Mouse (Mus musculus) CD4-positive, CD25-positive, alpha-beta regulatory T cell, adult 2 months (primary cell): ENCODE results near the gene Kif1a.

Source experiments
- DNase-seq: peaks from one replicate; pipeline ENCODE4 v3.0.0-alpha.2; 2012; ENCODE audit warnings: low read depth, low spot score

Gene Kif1a

GRCm38 (mm10) chr1:93020602-93021001, 81.1 kb downstream of the Kif1a start:
- no peak for DNase-seq

- no peak for DNase-seq
Measured at GRCm38 (mm10) chr1:93018716-93019115, 83.0 kb downstream of the Kif1a start.

GRCm38 (mm10) chr1:93015136-93015535, 86.6 kb downstream of the Kif1a start:
- no peak for DNase-seq

GRCm38 (mm10) chr1:93014460-93014859, 87.3 kb downstream of the Kif1a start:
- peak; percentile 63 for DNase-seq

DNA sequence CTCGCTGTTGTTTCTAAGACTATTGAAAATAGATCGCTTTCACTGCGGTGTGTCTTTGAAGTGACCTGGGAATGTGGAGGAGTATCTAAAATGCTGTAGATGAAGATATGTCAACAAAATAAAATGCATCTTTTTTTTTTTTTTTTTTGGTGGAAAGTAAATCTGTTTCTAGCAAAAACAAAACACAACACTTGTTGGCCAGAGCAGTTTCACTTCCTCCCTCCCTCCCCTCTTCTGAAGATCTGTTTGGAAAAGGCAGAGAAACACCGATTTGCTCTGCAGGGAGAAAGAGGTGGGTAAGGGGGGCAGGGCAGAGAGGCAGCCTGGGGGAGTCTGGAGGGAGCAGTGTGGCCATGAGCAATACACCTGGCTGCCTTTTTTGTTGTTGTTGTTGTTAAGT, 88.4 kb downstream of the Kif1a start:
- no peak for DNase-seq

GRCm38 (mm10) chr1:93012103-93012585, 89.6 kb downstream of the Kif1a start:
- DNase-seq = no peak

DNA sequence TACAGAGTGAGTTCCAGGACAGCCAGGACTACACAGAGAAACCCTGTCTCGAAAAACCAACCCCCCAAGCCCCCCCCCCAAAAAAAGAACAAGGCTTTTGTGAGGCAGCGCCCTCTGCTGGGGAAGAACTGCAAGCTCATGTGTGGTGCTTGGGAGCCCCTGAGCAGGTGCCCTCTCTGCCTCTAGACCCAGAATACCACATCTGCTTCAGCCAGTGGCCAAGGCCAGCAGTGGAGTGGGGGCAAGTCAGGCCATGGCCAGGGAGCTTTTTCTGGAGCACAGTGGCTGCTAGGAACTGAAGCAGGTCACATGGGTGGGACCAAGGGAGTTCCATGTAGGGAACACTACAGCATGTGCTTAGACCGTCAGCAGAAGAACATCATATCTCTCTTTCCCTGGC, 91.0 kb downstream of the Kif1a start:
- peak; percentile 34 for DNase-seq

DNA sequence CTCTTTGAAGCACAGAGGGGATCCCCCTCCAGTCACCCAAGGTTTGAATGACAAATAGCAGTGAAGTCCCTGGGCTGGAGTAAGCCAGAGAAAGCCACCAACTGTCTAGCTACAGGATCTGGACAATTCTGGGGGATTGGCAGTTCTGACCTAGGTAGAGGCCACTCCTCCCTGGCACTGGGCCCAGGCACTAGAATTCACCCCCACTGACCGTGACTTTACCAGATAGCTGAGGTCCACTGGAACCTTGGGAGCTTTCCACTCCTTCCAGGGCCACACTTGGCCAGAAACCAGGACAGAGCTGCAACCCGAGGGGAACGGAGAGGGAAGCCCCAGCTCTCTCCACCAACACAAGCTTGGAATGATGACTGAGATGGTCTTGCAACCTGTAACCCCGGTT, 92.6 kb downstream of the Kif1a start:
- no peak for DNase-seq

GRCm38 (mm10) chr1:93006061-93006460, 95.7 kb downstream of the Kif1a start, which contains the start of gene Aqp12:
Gene Aqp12 (plus strand): TSS chr1:93006334.
- no peak for DNase-seq

DNA sequence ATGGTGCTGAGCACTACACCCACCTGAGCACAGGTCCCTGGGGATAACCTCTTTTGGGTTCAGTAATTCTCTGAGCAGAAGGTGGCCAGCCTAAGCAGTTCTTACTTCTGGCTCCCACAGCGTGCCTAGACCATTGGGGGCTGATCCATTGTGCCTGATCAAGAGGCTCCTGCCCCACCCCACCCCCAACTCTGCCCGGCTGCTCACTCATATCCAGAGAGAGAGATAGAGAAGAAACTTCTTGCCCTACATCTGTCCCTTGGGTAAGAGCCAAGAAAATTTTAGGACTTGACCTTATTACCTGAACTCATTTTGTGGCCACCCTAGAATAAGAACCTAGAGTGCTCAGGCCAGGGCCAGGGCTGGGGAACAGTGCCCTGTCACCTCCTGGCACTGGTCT, 108.9 kb downstream of the Kif1a start:
- no peak for DNase-seq

DNA sequence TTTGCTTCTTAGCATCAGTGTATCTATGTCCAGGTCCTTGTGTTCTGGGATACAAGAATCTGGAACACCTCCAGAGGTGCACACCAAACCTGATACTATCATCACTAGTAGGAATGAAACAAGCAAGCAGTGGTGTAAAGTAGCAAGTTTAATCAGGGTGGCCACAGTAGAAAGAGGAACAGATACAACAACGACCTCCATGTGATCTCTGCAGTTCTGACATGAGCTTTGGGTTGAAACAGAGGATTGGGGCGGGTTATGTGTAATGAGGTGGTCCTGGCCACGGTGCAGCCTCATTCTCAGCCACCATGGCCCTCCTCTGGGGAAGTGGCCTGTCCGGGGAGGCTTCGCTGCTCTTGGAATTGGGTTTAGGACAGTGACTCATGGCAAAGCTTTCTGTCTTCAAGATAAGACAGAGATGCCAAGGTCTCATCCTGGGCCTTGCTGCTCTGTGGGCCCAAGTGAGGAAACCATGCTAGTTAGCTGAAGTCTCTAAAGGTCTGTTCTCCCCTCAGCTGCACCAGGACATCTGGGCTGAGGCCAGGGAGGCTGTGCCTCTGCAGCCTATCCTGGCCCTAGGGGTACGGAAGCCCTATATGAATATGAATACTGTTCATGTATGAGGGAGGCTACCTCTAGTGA, 109.4 kb downstream of the Kif1a start:
- DNase-seq = no peak

DNA sequence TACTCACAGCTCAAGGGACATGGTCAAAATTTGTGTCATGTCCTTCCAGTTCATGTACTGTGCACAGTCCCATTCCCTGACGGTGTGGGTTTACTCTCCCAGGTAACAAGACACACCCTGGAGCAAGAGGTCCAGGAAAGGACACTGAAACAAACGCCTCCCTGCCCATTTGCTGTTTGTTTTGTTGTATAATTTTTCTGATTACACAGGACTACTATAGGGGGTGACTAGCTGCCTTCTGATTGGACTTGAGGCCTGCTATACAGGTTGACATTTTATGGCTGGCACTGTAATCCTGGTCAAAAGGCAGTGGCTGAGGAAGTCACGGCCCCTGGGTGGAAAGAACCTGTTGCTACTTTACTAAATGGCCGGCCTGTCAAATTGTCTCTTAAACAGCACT, 111.9 kb downstream of the Kif1a start:
- DNase-seq = no peak

GRCm38 (mm10) chr1:92988894-92989293, 112.9 kb downstream of the Kif1a start:
- no peak for DNase-seq

- DNase-seq = no peak
Measured at GRCm38 (mm10) chr1:92984999-92985398, 116.8 kb downstream of the Kif1a start.

DNA sequence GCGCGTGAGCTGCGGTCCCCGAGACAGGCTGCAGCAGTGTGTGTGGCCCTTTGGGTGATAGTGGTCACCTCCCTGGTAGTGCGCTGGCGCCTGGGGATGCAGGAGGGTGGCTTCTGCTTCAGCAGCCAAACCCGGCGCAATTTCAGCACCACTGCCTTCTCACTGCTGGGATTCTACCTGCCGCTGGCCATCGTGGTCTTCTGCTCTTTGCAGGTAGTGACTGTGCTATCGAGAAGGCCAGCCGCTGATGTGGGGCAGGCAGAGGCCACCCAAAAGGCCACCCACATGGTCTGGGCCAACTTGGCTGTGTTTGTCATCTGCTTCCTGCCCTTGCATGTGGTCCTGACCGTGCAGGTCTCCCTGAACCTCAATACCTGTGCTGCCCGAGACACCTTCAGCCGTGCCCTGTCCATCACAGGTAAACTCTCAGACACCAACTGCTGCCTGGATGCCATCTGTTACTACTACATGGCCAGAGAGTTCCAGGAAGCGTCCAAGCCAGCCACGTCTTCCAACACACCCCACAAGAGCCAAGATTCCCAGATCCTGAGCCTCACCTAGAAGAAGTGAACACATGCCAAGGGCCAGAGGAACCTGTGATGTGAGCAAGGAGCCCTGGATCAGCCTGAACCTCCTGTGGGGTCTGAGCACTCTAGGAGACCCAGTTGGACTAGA, 118.7 kb downstream of the Kif1a start:
- DNase-seq = no peak

DNA sequence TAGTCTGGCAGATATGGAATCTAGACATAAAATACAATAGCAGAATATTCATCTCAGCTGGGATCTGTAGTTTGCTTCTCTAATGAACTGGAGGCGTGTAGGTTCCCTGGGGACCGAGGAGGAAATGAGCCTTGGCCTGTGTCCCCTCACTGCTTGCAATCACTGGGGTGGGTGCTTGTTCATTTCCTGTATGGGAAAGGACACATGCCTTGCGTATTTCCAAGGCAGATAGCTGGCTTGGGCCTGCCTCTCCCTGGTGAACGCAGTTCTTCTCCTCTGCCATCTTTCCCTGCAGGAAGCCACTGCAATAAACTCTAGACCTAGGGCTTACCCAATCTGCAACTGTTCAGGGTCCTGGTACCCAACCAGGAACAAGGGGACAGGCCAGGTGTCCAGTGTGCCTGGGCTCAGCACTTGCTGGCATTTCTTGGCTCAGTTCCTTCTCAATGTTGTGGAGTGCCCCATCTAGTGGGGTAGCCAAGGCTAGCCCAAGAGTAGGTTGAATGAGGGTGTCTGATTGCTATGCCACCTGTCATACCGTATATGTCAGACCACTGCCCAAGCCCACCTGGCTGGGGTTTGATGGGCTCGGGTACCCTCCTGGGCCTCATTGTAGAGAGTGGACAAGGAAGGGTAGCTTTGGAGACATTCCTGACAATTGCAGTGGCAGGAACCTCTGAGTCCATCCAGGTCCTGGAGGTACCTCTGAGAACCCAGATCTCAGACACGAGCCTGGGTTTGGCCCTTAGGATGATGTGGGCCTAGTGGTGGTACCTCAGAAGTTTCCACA, 120.5 kb downstream of the Kif1a start:
- DNase-seq = no peak

DNA sequence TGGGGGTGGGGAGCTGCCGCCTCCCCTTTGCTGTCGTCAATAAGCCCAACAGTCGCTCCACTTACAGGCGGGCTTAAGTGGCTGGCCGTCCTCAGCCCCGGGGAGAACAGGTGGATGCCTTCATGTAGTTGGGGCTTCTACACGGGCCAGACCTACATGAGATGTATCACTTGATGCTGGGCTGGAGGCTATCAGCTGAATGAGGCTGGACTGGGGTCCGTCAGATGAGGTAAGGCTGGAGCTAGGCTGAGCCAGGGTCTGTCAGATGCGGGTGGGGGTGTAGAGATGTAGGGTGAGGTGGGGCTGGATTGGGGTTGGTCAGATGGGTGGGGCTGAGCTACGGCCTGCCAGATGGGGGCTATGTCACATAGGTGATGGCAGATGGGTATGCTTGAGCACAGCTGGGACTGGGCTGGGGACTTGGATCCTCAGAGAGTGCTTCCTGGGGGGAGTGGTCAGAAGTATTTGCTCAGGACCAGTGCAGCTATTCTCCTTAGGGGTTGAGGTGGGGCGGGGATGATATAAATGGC, 122.6 kb downstream of the Kif1a start:
- no peak for DNase-seq

DNA sequence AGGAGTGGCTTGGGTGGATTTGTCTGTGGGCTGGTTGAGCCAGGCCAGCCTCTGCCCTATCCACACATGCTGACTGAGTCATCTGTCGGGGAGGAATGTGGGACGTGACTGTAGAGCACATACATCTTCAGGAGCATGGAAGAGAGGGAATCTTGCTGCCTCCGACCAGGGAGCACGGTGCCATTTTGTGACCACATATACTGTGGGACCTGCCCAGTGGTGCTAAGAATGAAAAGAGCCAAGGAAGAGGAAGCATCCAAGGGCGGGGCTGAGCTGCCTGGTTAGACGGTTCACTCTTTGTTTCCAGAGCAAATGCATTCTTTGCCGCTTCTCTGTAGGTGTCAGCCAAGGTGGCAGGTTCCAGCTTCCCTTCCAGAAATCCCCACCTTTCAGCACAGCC, 123.1 kb downstream of the Kif1a start:
- no peak for DNase-seq

GRCm38 (mm10) chr1:92976141-92976566, 125.6 kb downstream of the Kif1a start:
- no peak for DNase-seq

DNA sequence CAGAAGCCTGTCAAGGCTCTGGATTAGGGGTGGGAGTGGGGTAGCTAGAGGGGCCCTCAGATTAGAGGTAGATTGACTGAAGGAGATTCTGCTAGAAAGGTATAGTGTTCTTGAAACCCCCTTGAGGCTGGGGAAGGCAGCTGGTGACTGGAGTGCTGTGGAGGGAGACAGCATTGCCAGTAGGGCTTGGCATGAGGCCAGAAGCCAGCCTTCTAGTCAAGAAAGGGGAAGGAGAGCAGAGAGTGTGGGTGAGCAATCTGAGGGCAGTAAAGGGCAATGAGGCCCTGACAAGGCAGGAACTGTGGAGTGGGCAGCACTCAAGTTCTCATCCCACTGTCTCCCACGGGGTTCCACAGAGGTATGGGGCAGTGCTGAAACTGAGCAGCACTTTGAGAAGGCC, 128.9 kb downstream of the Kif1a start:
- peak; percentile 27 for DNase-seq

GRCm38 (mm10) chr1:92971879-92972795, 129.6 kb downstream of the Kif1a start:
- DNase-seq = peak; percentile 14
